In genomic region chr11:87519260-87519659, GRCm38 (mm10) we compare ENCODE assay signal across 8 mouse cellular contexts. TPM values are rescaled to one million over a fixed set of nuclear protein-coding genes. Genes with fewer than 3 reads are reported as not detected.
DNase-seq lines count a peak whose midpoint lies in the region; ATAC-seq and TF ChIP-seq lines count a peak whose summit lies in the region.

No protein-coding gene starts in this region.

- H3K27ac ChIP-seq in intestine, embryonic 15.5 days = no peak overlapping the region

- no peak overlapping the region for H3K4me3 ChIP-seq in intestine, embryonic 15.5 days (replicated peaks)

- no peak overlapping the region for H3K9ac ChIP-seq in intestine, embryonic 15.5 days

- 2% methylated on average over 2 of the region's 2 CpGs for WGBS in intestine, embryonic 15.5 days

- peak; percentile 92 for TF ChIP-seq CTCF in Patski (IDR thresholded peaks at IDR 0.05)

- in situ Hi-C loops in Patski (cut with MboI; ENCODE audit: low pct_unique_long_range_greater_than_20kb) = loop anchor here (5.0 kb wide), 1 partner anchor 92 kb away; no protein-coding TSS in a partner anchor

- no peak overlapping the region for H3K4me2 ChIP-seq in intestine, embryonic 15.5 days (replicated peaks)

- H3K27me3 ChIP-seq in Patski = no peaks in the 10 kb centered on the region
- no peaks in the 10 kb centered on the region for H3K27me3 ChIP-seq in intestine, embryonic 15.5 days (replicated peaks)

- peak; percentile 79 for ATAC-seq in Patski
- ATAC-seq in intestine, embryonic 15.5 days = peak; percentile 84

- POLR2A ChIA-PET in Patski (lab: Charles Lee) = interaction anchor here (1.7 kb wide), 1 partner anchor 76 kb away, joined by 4 read pairs; no protein-coding TSS in a partner anchor

- intact Hi-C loops in gastrocnemius, postnatal 14 days (cut with DNase I; ENCODE audit: low total_unique reads) = no loop called here
- intact Hi-C loops in gastrocnemius, postnatal 36 days (cut with DNase I) = loop anchor here (5.0 kb wide), 1 partner anchor 307 kb away; no protein-coding TSS in a partner anchor

- CTCF ChIA-PET in Patski (lab: Charles Lee) = interaction anchor here (0.9 to 2.0 kb wide), 6 partner anchors 13 to 305 kb away, joined by 3 to 5 read pairs (median 3); no protein-coding TSS in a partner anchor

- no peaks in the 10 kb centered on the region for H3K9me3 ChIP-seq in intestine, embryonic 15.5 days

- no peaks in the 10 kb centered on the region for H3K4me1 ChIP-seq in intestine, embryonic 15.5 days (replicated peaks)

- DNase-seq in gastrocnemius, postnatal 14 days = peak; percentile 13
- no peak for DNase-seq in gastrocnemius, postnatal 36 days
- DNase-seq in 3134 (ENCODE audit: extremely low read depth, insufficient read length, low spot score) (peak; percentile 37), Patski (ENCODE audit: low read depth, low spot score) (peak; percentile 25)
- DNase-seq in cerebellum, postnatal 36 days = peak; percentile 22 to 27
- peak; percentile 45 for DNase-seq in lung, postnatal 14 days
- peak; percentile 74 for DNase-seq in thymus, postnatal 0 days (ENCODE audit: low spot score)

- H3K36me3 ChIP-seq in intestine, embryonic 15.5 days = no peaks in the 10 kb centered on the region

RNA-seq across cellular contexts. Expression of gene Gm11492, which starts 47.2 kb away (rescaled TPM):
- total RNA-seq in gastrocnemius, postnatal 14 days (2021) = not detected
- not detected for total RNA-seq in gastrocnemius, postnatal 36 days (2021)
- polyA plus RNA-seq in Patski (2021) = not detected
- polyA plus RNA-seq in intestine, embryonic 15.5 days (2015; fragmentation: Nextera tagmentation; extraction: Ambion mirVana) = not detected in 2 replicates
- polyA plus RNA-seq in thymus, postnatal 0 days (2015; fragmentation: Nextera tagmentation; extraction: Ambion mirVana) = not detected in 2 replicates

RNA-seq across cellular contexts. Expression of gene Sept4, which starts 49.4 kb away (rescaled TPM):
- total RNA-seq in gastrocnemius, postnatal 14 days (2021) = 10 to 100 TPM; 41.2 TPM
- 10 to 100 TPM; 11.3 to 11.9 TPM for total RNA-seq in gastrocnemius, postnatal 36 days (2021)
- polyA plus RNA-seq in Patski (2021) = 458 TPM
- 24.9 and 25.0 TPM in 2 replicates for polyA plus RNA-seq in intestine, embryonic 15.5 days (2015; fragmentation: Nextera tagmentation; extraction: Ambion mirVana)
- polyA plus RNA-seq in thymus, postnatal 0 days (2015; fragmentation: Nextera tagmentation; extraction: Ambion mirVana) = 23.9 and 25.0 TPM in 2 replicates

Comparison
In these comparisons a context has a peak if more than half of its experiments do, and no peak if none do; other contexts are left out.
1. DNase-seq: peak in gastrocnemius, postnatal 14 days (single experiment), 3134 (single experiment), Patski (single experiment), cerebellum, postnatal 36 days (2 of 2), lung, postnatal 14 days (single experiment) and thymus, postnatal 0 days (single experiment); none in gastrocnemius, postnatal 36 days (0 of 2).
2. RNA of gene Sept4, which starts 49.4 kb away (polyA plus RNA-seq): 458 TPM in Patski (single experiment); 23.9 to 25.0 TPM in thymus, postnatal 0 days and 24.9 to 25.0 TPM in intestine, embryonic 15.5 days; every median in the first group is over 10 times any median in the second.